Mouse (Mus musculus) forebrain, embryonic 14.5 days (tissue): Measurements from ENCODE around the gene Clhc1. TPM values are rescaled to one million over a fixed set of nuclear protein-coding genes. Genes with fewer than 3 reads are reported as not detected.

Source experiments
- ATAC-seq: fragments of 200-750 bp; cut with Nextera tagmentation; 2 replicates; pipeline ENCODE4 v1.8.0; 2017; ENCODE audit warnings: mild to moderate bottlenecking, moderate library complexity
- DNase-seq: peaks from one replicate; pipeline ENCODE4 v3.0.0-alpha.2; 2015; ENCODE audit warnings: low spot score
- H3K27ac ChIP-seq: fragments of 300-500 bp; sonication (generic); 2 replicates; pipeline ENCODE4 v1.5.1; 2014; ENCODE audit warnings: low read depth, mild to moderate bottlenecking, control low read depth, low read length, moderate library complexity
- H3K27me3 ChIP-seq: fragments of 300-500 bp; sonication (generic); replicated peaks from 2 replicates; pipeline ENCODE4 v1.6.1; 2014; ENCODE audit warnings: low read length, control low read depth, mixed read lengths; ENCODE audit not compliant: control insufficient read depth, insufficient read depth
- H3K36me3 ChIP-seq: fragments of 300-500 bp; sonication (generic); 2 replicates; pipeline ENCODE4 v1.6.1; 2014; ENCODE audit warnings: low read length, control low read depth; ENCODE audit not compliant: control insufficient read depth, insufficient read depth
- H3K4me1 ChIP-seq: fragments of 300-500 bp; sonication (generic); 2 replicates; pipeline ENCODE4 v1.6.1; 2014; ENCODE audit warnings: antibody characterized with exemption, low read length, control low read depth; ENCODE audit not compliant: control insufficient read depth, insufficient read depth
- H3K4me2 ChIP-seq: fragments of 300-500 bp; sonication (generic); 2 replicates; pipeline ENCODE4 v1.6.1; 2014; ENCODE audit warnings: mild to moderate bottlenecking, control low read depth, low read length
- H3K4me3 ChIP-seq: fragments of 300-500 bp; sonication (generic); 2 replicates; pipeline ENCODE4 v1.5.1; 2014; ENCODE audit warnings: low read depth, low read length, control low read depth
- H3K9ac ChIP-seq: fragments of 300-500 bp; sonication (generic); 2 replicates; pipeline ENCODE4 v1.6.1; 2014; ENCODE audit warnings: mild to moderate bottlenecking, low read length, control low read depth, moderate library complexity
- H3K9me3 ChIP-seq: fragments of 300-500 bp; sonication (generic); replicated peaks from 2 replicates; pipeline ENCODE4 v1.6.1; 2016; ENCODE audit warnings: low read length, control low read depth, mixed read lengths; ENCODE audit not compliant: control insufficient read depth
- WGBS: fragments of 180-500 bp; shearing (Covaris S2); extraction: QIAGEN DNeasy Blood & Tissue Kit; methylation state at CpG from one replicate; pipeline ENCODE4 v1.1.7; 2014; 5-methylcytosine and 5-hydroxymethylcytosine counted together
- polyA plus RNA-seq: library from polyadenylated mRNA; unstranded; fragments of >200 nt; fragmentation: Nextera tagmentation; extraction: Ambion mirVana; gene quantifications from 2 replicates; pipeline ENCODE4 v1.2.1, GENCODE M21; 2014

Gene Clhc1
- polyA plus RNA-seq, 1 experiment from 2014 or later = 0.10 TPM

GRCm38 (mm10) chr11:29626541-29626940 is 78.8 kb downstream of the Clhc1 start:
- Histone ChIP-seq H3K27ac (no peak overlapping the region), H3K9ac (no peak overlapping the region), H3K4me1 (no peaks in the 10 kb centered on the region), H3K9me3 (no peaks in the 10 kb centered on the region), H3K27me3 (no peaks in the 10 kb centered on the region), H3K36me3 (no peaks in the 10 kb centered on the region), H3K4me2 (no peak overlapping the region), H3K4me3 (no peak overlapping the region)
- WGBS = 72% methylated on average over 5 of the region's 5 CpGs
- DNase-seq = no peak
- ATAC-seq = no peak

DNA sequence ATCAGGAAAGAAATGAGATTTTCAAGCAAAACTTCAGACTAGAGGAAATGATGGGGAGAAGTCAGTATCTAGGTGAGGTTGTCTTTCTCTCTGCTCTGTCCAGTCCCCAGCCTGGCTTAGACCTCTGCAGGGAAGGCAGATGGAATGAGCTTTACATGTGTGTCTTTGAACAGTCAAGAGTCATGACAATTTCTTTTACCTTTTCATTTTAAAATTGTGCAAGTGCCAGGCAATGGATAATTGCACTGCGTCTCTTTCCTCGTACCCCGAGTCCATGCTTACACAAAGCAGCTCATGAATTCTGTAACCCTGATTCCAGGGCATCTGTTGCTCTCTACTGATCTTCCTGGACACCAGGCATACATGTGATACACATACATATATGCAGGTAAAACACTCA is 80.0 kb downstream of the Clhc1 start:
- Histone ChIP-seq H3K9ac (no peak overlapping the region), H3K4me2 (no peak overlapping the region), H3K9me3 (no peaks in the 10 kb centered on the region), H3K36me3 (no peaks in the 10 kb centered on the region), H3K27me3 (no peaks in the 10 kb centered on the region), H3K4me3 (no peak overlapping the region), H3K27ac (no peak overlapping the region), H3K4me1 (no peaks in the 10 kb centered on the region)
- ATAC-seq (no peak), DNase-seq (no peak)
- WGBS = 91% methylated on average over 3 of the region's 3 CpGs

Other genes with a start within 250 kb of the Clhc1 start
- gene Ccdc88a, start 174.3 kb upstream of the Clhc1 start, polyA plus RNA-seq = 41.3 and 60.1 TPM in 2 replicates
- 8.9 and 10.3 TPM in 2 replicates for gene Prorsd1, start 32.9 kb upstream of the Clhc1 start, polyA plus RNA-seq
- 34.0 and 37.6 TPM in 2 replicates for gene Mtif2, start 21.5 kb upstream of the Clhc1 start, polyA plus RNA-seq
- 669 and 929 TPM in 2 replicates for gene Rps27a, start 159 bp downstream of the Clhc1 start, polyA plus RNA-seq
- gene Rtn4, start 145.0 kb downstream of the Clhc1 start, polyA plus RNA-seq = 97.5 and 133 TPM in 2 replicates